Mouse (Mus musculus) thymus, adult 2 months (tissue): Measurements from ENCODE around the gene Zfyve28.

Experiments
- CTCF ChIP-seq: fragments of 200-500 bp; IDR thresholded peaks from 2 replicates; pipeline ENCODE4 v1.5.1; 2012; ENCODE audit warnings: mild to moderate bottlenecking, control low read depth, low read length, moderate library complexity, borderline replicate concordance; ENCODE audit not compliant: control insufficient read depth, poor library complexity, insufficient read depth; ENCODE audit errors: extremely low read depth
- POLR2A ChIP-seq: fragments of 200-500 bp; IDR thresholded peaks from 2 replicates; pipeline ENCODE4 v1.6.1; 2012; ENCODE audit warnings: mild to moderate bottlenecking, low read length, control low read depth, moderate library complexity; ENCODE audit not compliant: control insufficient read depth, poor library complexity, insufficient read depth; ENCODE audit errors: extremely low read depth

DNA sequence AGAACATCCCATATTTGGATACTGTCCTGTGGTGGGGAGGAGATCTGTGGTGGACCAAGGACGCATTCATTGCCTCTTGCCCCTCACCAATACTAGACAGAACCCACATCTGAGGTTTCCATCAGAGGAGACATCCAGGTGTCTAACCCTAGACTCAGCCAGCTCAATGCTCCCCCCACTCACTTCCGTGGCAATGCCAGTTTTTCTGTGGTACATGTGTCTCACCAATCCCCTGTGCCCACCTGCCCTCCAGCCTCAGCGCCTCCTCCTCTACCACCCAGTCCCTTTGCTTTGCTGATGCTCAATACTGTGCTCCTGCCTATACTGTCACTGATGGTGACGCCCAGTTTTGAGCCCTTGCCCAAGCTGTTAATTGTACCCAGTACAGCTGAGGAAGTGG, 33.0 kb upstream of the Zfyve28 start:
- TF ChIP-seq CTCF (no peak), POLR2A (no peak)
